Mouse (Mus musculus) common myeloid progenitor, adult 5-6 weeks (primary cell): ENCODE measurements around the gene Fbxo4. TPM values are rescaled to one million over a fixed set of nuclear protein-coding genes. Genes with fewer than 3 reads are reported as not detected.

Experiments used
- ATAC-seq: replicated peaks from 2 replicates; pipeline ENCODE4 v1.8.0; 2016; ENCODE audit warnings: low read depth, mild to moderate bottlenecking, moderate TSS enrichment, inconsistent platforms; ENCODE audit not compliant: poor library complexity, severe bottlenecking
- total RNA-seq: library from RNA; stranded (forward); fragments of 200-1000, 187-1606 nt; gene quantifications from 2 replicates; pipeline ENCODE4 v1.2.3, GENCODE M21; 2017

Fbxo4 gene
- total RNA-seq, 1 experiment from 2014 or later = 9.8 TPM

GRCm38 (mm10) chr15:3982732-3983131 is 3.4 kb upstream of the Fbxo4 start:
- peak; percentile 57 for ATAC-seq

- ATAC-seq = 0 out of 2 replicates have a peak, but pooled peaks have one; percentile 7
These were observed 498 bp upstream of the Fbxo4 start for GRCm38 (mm10) chr15:3979871-3980270.

GRCm38 (mm10) chr15:3978279-3978678 is 1.1 kb downstream of the Fbxo4 start:
- ATAC-seq = no peak

GRCm38 (mm10) chr15:3973300-3973699 is 6.1 kb downstream of the Fbxo4 start:
- no peak for ATAC-seq

- ATAC-seq = no peak
These were observed 9.2 kb downstream of the Fbxo4 start for GRCm38 (mm10) chr15:3970193-3970592.

GRCm38 (mm10) chr15:3969743-3970142 is 9.6 kb downstream of the Fbxo4 start:
- ATAC-seq = no peak

GRCm38 (mm10) chr15:3962251-3962650 is 17.1 kb downstream of the Fbxo4 start:
- no peak for ATAC-seq

GRCm38 (mm10) chr15:3960094-3960493 is 19.3 kb downstream of the Fbxo4 start:
- no peak for ATAC-seq

GRCm38 (mm10) chr15:3957982-3958381 is 21.4 kb downstream of the Fbxo4 start:
- peak; percentile 96 for ATAC-seq

- no peak for ATAC-seq
These were observed 24.4 kb downstream of the Fbxo4 start for GRCm38 (mm10) chr15:3954971-3955370.

GRCm38 (mm10) chr15:3938132-3938531 is 41.2 kb downstream of the Fbxo4 start:
- no peak for ATAC-seq

- ATAC-seq = no peak
These were observed 43.3 kb downstream of the Fbxo4 start for GRCm38 (mm10) chr15:3936056-3936455.

GRCm38 (mm10) chr15:3933466-3933865 is 45.9 kb downstream of the Fbxo4 start:
- no peak for ATAC-seq

GRCm38 (mm10) chr15:3931931-3932330 is 47.4 kb downstream of the Fbxo4 start:
- ATAC-seq = no peak

Other genes with a start within 250 kb of the Fbxo4 start
- 15.3 and 15.8 TPM in 2 replicates for gene AW549877, start 16.2 kb upstream of the Fbxo4 start, total RNA-seq
- 243 and 253 TPM in 2 replicates for gene Oxct1, start 46.8 kb upstream of the Fbxo4 start, total RNA-seq